Mouse (Mus musculus) layer of hippocampus, postnatal 10 days (tissue): ENCODE data around the gene Nav2. TPM values are rescaled to one million over a fixed set of nuclear protein-coding genes. Genes with fewer than 3 reads are reported as not detected.

Experiments
- DNase-seq, 2 experiments: peaks; one replicate each; pipeline ENCODE4 v3.0.0; 2021; ENCODE audit warnings: low spot score in 2 of 2
- total RNA-seq, 2 experiments: library from RNA; stranded (reverse); gene quantifications; 2 replicates each; pipeline ENCODE4 v1.2.3; 2021

The Nav2 gene
- total RNA-seq, 2 experiments from 2014 or later, result 103 to 126 TPM

DNA sequence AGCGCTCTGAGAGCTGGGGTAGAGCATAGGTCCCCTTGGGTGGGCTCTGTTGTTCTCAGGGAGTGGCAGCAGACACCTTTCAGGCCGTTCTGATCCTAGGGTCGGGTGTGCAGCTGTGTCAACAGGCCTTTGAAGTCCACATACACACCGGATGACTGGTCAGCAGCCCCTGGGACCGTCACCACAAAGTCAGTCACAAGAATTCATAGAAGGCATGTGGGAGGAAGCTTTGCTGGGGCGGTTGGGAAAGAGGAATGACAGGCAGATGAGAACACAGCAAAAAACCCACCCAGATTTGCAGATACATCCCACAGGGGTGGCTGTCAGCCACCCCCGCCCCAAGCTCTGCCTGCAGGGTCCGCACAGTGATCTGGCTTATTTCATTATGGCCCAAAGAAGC lies 20.5 kb upstream of the Nav2 start:
- no peak for DNase-seq

DNA sequence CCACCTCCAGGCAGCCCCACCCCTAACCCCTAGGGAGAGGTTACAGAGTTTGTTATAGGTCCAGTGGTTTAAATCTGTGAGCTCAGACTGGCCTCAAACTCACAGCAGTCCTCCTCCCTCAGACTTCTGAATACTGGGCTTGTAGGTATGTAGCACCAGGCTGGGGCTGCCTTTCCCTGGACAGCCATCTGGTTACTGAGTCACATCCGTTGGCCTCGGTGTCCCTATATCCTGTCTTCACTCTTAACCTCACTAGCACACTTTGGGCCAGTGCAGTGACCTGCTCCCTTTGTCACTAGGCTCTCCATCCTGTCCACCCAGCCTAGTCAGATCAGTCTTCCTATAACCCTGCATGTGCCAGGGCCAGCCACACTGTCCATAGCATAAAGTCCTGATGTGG lies 19.8 kb upstream of the Nav2 start:
- DNase-seq, result no peak

- DNase-seq, result no peak
These were observed 17.5 kb upstream of the Nav2 start for GRCm38 (mm10) chr7:48891029-48891428.

DNA sequence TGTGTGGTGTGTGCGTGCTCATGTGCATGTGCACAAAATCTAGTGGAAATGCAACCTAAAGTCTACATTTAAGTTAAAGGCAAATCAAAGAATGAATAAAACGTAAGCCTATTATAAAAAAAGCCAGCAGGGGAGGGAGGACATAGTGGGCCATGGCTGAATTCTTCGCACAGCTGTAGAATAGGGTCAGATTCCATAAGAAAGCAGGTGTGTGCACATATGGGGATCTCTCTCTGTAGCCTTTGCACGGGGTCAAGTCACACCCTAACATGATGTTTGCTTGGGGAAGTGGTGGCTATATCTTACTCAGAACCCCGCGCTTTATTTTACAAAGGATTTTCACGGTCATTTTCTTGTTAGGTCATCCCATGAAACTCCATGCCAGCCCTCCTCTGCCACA lies 15.4 kb upstream of the Nav2 start:
- DNase-seq, result no peak

DNA sequence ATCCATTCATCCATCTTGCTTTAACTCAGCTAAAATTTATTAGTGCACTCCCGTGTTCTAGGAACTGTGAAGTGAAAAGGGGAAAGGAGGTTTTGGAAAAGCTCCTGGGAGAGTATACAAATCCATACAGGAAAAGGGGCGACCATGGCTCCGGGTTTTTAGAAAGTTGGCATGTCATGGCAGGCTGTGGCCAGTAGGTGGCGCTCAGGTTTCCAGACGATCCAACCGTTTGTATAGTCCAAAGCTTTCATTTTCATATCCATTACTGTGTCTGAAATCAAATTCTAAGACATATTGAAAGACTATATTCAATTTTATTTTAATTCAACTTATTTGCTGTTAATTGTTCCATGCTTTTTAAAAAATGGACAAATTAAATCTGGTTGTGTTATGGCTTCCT lies 14.4 kb upstream of the Nav2 start:
- DNase-seq, result peak; percentile 84 to 87

- DNase-seq, result no peak
These were observed 13.8 kb upstream of the Nav2 start for GRCm38 (mm10) chr7:48894763-48895162.

DNA sequence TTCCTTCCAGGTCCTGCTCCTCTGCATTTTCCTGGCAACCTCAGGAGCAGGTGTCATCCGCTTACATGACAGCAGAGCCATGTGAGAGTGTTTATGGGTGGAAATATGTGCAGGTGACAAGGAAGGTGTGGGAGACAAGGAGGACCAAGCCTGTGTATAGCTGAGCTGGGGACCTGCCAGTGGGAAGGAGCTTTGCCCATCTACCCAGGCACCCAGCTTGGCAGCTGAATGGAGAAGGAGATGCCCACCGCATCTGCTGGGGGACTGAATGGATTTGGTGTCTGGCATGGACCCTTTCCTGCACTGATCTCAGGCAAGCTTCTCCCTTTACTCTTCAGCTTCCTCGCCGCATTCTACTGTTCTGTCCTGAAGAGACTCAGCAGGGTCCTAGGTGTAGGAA lies 13.0 kb upstream of the Nav2 start:
- DNase-seq, result no peak

DNA sequence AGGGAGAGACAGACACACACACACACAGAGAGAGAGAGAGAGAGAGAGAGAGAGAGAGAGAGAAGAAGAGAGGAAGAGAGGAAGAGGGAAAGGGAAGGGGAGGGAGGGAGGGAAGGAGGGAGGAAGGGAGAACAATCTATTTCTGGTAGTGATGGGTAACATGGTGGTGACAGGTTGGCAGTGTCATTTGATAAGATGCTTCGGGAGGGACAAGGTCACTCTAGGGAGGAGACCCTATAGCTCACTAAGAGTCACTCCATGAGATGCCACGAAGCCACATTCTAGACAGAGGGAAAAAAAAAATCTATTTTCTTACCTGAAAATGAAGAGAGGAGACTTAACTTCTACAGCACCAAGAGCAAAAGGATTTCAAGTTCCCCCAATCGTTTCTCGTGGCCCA lies 12.5 kb upstream of the Nav2 start:
- DNase-seq, result no peak

DNA sequence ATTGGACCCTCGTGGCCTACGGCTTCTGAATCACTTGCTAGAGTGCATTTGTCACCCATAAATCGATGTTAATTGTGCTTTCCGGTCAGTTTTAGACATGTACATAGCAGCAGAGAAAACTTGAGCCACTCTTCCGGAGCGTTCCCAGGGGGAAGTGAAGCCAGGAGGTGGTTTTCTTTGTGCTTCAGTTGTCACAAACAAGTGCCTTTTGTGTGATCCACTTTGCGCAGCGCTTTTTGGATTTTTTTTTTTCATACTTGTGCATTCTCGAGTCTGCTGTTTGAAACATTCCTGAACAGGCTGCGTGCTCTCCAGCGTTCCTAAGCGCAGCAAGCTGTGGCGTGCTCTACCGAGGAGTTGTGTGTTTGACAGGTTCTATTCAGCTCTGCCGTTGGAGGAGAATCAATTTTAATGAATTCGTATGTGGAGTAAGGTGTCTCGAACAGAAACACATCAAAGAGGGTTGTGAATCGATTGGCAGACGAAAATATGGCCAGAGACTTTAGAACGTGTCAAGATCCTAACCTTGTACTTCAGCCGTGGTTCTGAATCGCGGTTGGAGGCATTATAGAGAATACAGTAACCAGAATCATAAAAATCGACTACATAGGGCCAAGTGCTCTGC lies 10.9 kb upstream of the Nav2 start:
- DNase-seq, result no peak

- no peak for DNase-seq
These were observed 10.1 kb upstream of the Nav2 start for GRCm38 (mm10) chr7:48898416-48898815.

DNA sequence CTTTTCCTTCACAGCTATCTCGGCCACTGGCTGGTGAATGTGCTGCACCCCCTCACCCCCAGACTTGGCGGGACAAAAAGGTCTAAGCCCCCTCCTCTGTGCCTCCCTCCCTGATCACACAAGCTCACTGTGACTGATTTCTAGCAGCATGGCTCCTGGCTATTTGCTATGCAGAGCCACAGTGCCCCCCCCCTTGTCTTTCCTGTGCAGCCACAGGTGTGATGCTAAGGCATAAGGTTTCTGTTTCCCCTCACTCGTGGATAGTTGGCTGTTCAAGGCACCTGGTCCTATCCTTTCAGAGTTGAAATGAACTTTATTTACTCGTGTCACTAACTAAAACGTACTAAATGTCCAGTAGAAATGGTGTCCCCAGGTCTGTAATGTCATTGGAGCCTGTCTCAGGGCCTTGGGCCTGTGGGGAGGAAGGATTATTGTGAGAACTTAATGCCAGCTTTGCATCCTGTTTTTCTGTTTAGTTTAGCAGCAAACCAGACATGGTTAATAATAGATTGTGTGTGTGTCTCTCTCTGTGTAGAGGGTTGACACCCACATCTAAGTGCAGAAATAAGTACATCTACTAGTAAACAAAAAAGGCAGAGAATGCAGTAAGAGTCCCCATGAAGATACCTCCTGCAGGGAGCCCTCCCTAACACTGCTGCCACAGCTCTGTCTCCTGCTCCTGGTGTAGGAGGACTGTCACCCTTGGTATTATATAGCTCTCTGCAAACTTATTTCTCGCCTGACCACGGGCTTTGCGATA lies 7.9 kb upstream of the Nav2 start:
- no peak for DNase-seq

DNA sequence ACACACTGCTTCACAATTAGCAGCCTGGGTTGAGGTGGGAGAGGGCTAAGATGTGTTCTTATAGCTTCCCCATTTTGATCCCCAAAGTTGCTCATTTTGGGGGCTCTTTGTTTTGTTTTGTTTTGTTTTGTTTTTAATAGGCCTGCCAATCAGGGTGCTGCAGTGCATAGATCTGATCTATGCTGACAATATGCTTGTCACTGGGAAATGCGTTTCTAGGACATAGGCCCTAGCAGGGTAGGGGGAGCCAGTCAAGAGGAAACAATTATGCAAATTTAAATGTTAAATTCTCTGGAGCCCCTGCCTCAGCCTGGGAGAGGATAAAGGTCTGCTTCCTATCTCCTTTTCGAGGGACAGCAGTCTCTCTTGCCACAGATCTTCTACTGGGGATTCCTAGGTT lies 6.1 kb upstream of the Nav2 start:
- no peak for DNase-seq

- no peak for DNase-seq
These were observed 791 bp downstream of the Nav2 start for GRCm38 (mm10) chr7:48909342-48909671.

- DNase-seq, result peak; percentile 18 to 27
These were observed 1.8 kb downstream of the Nav2 start for GRCm38 (mm10) chr7:48910282-48910681.

DNA sequence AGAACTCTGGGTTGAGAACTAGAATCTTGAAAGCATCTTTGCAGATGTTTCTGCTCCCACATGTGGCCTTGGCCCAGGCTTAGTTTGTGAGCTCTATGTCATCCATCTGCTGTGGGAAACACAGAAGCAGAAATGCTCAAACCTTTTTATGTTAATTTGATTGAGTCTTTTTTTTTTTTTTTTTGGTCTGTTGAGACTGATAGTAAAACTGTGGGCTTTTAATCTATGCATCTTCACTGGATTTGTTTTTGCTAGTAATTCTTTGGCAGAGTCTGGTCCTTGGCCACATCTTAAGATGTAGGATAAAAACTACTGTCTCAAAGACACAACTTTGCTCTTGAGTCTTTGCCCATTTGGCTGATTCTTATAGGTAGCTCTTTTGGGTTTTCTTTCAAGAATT lies 2.6 kb downstream of the Nav2 start:
- DNase-seq, result no peak

DNA sequence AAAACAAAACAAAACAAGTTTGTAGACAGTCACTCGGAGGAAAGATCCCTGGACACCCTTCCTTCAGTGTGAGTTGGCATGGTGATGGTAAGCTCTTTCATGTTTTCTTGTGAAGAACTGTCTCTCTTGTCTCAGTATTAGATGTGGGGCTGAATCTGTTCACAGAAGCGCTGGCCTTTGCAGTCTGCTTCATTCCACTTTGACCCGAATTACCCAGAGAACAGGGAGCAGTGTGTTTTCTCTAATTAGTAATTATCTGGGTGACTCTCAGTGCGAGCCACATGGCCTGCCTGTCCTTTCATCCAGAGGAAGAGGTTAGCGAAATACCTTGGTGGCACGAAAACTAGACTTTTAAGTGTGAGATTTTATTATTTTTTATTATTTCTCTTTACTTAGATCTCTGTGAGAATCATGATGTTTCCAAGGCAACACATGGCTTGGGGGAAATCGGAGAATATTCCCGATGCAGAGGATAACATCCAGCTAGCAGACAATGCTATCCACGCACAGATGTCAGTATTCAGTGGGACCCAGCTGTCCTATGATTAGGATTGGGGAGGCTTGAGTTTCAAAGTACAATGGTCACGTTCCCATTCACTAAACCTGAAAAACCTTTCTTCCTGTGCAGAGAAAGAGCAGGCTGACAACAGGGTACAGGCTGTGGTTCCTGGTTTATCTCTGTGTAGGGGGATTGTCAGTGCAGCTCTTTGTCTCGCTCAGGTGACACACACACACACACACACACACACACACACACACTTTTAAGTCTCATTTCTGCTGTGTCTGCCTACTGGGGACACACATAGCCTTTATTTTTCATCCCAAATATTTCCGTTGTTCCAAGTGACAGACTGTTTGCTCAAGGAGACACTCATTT lies 6.4 kb downstream of the Nav2 start:
- no peak for DNase-seq

DNA sequence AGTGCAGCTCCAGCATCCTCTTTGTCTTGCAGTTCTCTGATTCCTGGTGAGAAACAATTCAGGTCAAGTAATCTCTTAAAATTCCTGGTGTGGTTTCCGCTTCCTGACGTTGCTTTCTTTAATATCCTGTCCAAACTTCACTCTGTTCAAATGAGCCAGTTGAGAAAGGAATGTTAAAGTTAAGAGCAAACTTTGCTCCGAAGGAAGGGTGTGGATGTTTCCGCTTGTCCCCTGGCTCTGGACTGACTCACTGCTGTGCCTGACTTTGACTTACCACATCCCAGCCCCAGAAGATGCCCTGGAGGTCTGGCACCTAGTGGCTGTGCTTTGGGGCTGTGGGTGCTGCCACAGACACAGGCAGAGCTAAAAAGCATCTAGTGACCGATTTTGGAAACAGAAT lies 8.9 kb downstream of the Nav2 start:
- no peak for DNase-seq

DNA sequence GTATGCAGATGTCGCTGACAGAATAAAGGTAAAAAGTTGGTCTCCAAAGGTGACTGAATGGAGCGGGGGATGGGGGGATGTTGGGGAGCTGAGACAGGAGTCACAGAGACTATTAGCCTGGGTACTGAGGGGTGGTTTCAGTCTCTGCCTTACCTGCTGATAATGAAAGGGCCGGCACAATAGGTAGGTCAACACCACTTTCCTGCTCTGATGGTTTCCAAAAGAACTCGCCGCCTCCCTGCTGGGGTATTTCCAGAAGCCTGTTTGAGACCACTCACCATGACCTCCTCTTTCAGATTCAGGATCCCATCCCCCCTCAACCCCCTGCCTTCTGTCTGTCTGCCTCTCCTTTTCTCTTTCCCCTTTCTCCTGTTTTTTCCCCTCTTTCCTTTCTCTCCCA lies 9.5 kb downstream of the Nav2 start:
- no peak for DNase-seq

DNA sequence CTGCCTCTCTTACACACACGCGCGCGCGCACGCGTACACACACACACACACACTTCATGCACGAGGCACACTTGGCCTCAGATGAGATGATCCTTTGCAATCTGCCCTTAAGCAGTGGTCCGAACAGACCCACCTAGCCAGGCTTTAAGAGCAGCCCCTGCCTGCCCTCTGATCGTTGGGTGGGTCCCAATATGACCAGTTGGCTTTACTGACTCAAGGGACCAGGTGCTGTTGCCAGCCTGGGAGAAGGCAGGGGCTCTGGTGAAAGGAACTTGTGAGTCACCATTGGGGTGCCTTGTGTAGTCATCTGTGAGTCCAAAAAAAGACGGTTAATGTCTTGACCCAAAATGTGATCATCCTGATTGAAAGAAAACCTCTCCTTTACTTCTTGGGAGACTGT lies 9.9 kb downstream of the Nav2 start:
- DNase-seq, result no peak

GRCm38 (mm10) chr7:48923620-48924019 lies 15.1 kb downstream of the Nav2 start:
- DNase-seq, result no peak

- DNase-seq, result no peak
These were observed 16.7 kb downstream of the Nav2 start for GRCm38 (mm10) chr7:48925214-48925613.

GRCm38 (mm10) chr7:48928364-48928763 lies 19.8 kb downstream of the Nav2 start:
- DNase-seq, result peak; percentile 75 to 77
